Mouse (Mus musculus): Measurements from ENCODE around the gene R3hdm2.

Gene R3hdm2

DNA sequence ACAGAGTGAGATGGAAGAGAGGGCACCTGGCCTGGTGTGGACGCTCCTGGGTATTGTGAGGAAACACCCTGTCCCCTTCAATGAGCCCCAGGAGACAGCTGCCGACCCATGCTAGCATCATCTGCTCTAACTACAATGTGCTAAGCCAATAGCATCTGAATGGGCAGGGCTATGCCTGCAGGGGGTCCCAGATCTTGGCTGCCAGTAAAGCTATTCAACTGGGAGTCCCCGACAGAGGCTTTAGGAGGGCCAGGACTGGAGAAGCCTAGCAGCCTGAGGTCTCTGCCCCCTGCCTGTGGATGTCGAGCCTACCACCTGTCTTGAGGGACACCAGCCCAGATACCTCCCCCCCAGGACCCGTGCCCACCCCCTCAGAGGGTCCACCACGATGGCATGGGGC lies 162.6 kb downstream of the R3hdm2 start:
- DNase-seq (ENCODE audit: low read depth, low spot score) = no peak

- DNase-seq (ENCODE audit: low read depth, low spot score) = no peak
Measured at GRCm38 (mm10) chr10:127543916-127544315, 163.8 kb downstream of the R3hdm2 start.

DNA sequence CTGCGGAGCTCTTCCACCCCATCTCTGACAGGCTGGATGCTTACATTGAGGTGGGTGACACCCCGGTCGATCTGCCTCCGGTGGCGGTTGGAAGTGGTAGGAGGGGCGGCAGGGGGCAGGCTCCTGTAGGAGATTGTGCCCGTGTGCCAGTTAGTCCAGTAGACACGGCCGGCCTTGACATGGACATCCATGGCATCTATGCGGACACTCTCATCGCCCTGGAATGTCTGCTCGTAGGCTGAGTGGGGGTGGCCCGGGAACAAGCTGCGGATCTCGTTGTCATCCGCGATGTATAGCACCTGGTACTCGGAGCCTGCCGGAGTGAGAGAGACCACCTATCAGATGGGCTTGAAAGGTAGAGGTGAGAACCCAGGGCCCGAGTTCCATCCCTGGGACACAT lies 164.2 kb downstream of the R3hdm2 start:
- no peak for DNase-seq (ENCODE audit: low read depth, low spot score)

DNA sequence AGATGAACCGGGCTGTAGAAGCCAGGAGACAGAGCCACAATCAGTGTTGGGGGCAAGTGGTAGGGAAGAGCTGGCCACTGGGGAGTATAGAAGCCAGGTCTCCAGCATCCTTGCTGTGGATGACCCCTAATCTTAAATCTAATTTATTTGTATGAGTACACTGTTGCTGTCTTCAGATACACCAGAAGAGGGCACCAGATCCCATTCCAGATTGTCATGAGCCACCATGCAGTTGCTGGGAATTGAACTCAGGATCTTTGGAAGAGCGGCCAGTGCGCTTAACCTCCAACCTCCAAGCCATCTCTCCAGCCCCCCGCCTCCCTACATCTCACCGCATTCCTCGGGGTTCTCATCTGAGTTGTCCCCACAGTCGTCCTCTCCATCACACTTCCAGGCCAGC lies 166.4 kb downstream of the R3hdm2 start:
- no peak for DNase-seq (ENCODE audit: low read depth, low spot score)

GRCm38 (mm10) chr10:127548236-127548635 lies 168.1 kb downstream of the R3hdm2 start:
- no peak for DNase-seq (ENCODE audit: low read depth, low spot score)
